Mouse (Mus musculus): Measurements from ENCODE around the gene Gm4353. TPM values are rescaled to one million over a fixed set of nuclear protein-coding genes. Genes with fewer than 3 reads are reported as not detected.
"Not testable (repeated sequence)": the region's sequence is repeated elsewhere in the genome, so short reads cannot be mapped to it uniquely, and the experiment has no call there.

The Gm4353 gene
- total RNA-seq (2014; rRNA removed; ENCODE audit: low replicate concordance) (0.12 and 0.19 TPM in 2 replicates), polyA plus RNA-seq (2015; fragmentation: Nextera tagmentation; extraction: Ambion mirVana) (0.16 and 0.25 TPM in 2 replicates)

- not testable (repeated sequence) for H3K4me3 ChIP-seq (ENCODE audit: low read depth, low read length); ATAC-seq (ENCODE audit: insufficient read depth, low read depth); H3K9ac ChIP-seq (replicated peaks; ENCODE audit: low read depth, low read length); H3K4me1 ChIP-seq (ENCODE audit: control insufficient read depth, insufficient read depth); H3K4me2 ChIP-seq (ENCODE audit: low read depth, low read length); H3K9me3 ChIP-seq (replicated peaks; ENCODE audit: control insufficient read depth, low read length); H3K27ac ChIP-seq (ENCODE audit: low read depth); DNase-seq (ENCODE audit: low spot score); H3K36me3 ChIP-seq (replicated peaks; ENCODE audit: control insufficient read depth, insufficient read depth, low read length); H3K27me3 ChIP-seq (ENCODE audit: control insufficient read depth, insufficient read depth, low read length)
- 92% methylated on average over 11 of the region's 11 CpGs for WGBS
Observed at GRCm38 (mm10) chr7:116084366-116084765, at the start of gene Gm4353. Gene Gm4353 (minus strand): TSS chr7:116084635.

GRCm38 (mm10) chr7:116132078-116132477 is 47.6 kb upstream of the Gm4353 start:
- peak; percentile 37 for ATAC-seq (ENCODE audit: insufficient read depth, low read depth)
- H3K36me3 ChIP-seq (replicated peaks; ENCODE audit: control insufficient read depth, insufficient read depth, low read length): peaks cover 33% of the 10 kb centered on the region
- 4% methylated on average over 5 of the region's 5 CpGs for WGBS

GRCm38 (mm10) chr7:116131390-116131789 is 47.0 kb upstream of the Gm4353 start:
- TF ChIP-seq CTCF (IDR thresholded peaks at IDR 0.05; ENCODE audit: low read depth) (peak; percentile 18; the same call in 1 of the 2 replicates), EP300 (IDR thresholded peaks at IDR 0.05; ENCODE audit: low read depth) (no peak)
- Histone ChIP-seq H3K36me3 (replicated peaks; ENCODE audit: control insufficient read depth, insufficient read depth, low read length) (peaks cover 35% of the 10 kb centered on the region), H3K4me2 (ENCODE audit: low read depth, low read length) (no peak overlapping the region), H3K27me3 (ENCODE audit: control insufficient read depth, insufficient read depth, low read length) (no peaks in the 10 kb centered on the region), H3K9me3 (replicated peaks; ENCODE audit: control insufficient read depth, low read length) (no peaks in the 10 kb centered on the region), H3K27ac (ENCODE audit: low read depth) (no peak overlapping the region), H3K4me3 (ENCODE audit: low read depth, low read length) (no peak overlapping the region), H3K9ac (replicated peaks; ENCODE audit: low read depth, low read length) (no peak overlapping the region), H3K4me1 (ENCODE audit: control insufficient read depth, insufficient read depth) (0 out of 2 replicates have a peak, but pooled peaks cover 7% of the 10 kb centered on the region)
- ATAC-seq (ENCODE audit: insufficient read depth, low read depth): no peak
- DNase-seq (ENCODE audit: low spot score): no peak
- WGBS: 23% methylated on average over 4 of the region's 4 CpGs

More at GRCm38 (mm10) chr7:116132078-116132477, 47.6 kb upstream of the Gm4353 start:
- TF ChIP-seq EP300 (IDR thresholded peaks at IDR 0.05; ENCODE audit: low read depth): no peak
- peak; percentile 86 for TF ChIP-seq CTCF (IDR thresholded peaks at IDR 0.05; ENCODE audit: low read depth)
- peak; percentile 84 for DNase-seq (ENCODE audit: low spot score)
- no peak overlapping the region for H3K4me2 ChIP-seq (ENCODE audit: low read depth, low read length)
- H3K9ac ChIP-seq (replicated peaks; ENCODE audit: low read depth, low read length): no peak overlapping the region
- peak overlapping the region; percentile 40 for H3K27ac ChIP-seq (ENCODE audit: low read depth)
- H3K9me3 ChIP-seq (replicated peaks; ENCODE audit: control insufficient read depth, low read length): no peaks in the 10 kb centered on the region
- no peaks in the 10 kb centered on the region for H3K27me3 ChIP-seq (ENCODE audit: control insufficient read depth, insufficient read depth, low read length)
- H3K4me1 ChIP-seq (ENCODE audit: control insufficient read depth, insufficient read depth): 0 out of 2 replicates have a peak, but pooled peaks cover 7% of the 10 kb centered on the region
- no peak overlapping the region for H3K4me3 ChIP-seq (ENCODE audit: low read depth, low read length)

DNA sequence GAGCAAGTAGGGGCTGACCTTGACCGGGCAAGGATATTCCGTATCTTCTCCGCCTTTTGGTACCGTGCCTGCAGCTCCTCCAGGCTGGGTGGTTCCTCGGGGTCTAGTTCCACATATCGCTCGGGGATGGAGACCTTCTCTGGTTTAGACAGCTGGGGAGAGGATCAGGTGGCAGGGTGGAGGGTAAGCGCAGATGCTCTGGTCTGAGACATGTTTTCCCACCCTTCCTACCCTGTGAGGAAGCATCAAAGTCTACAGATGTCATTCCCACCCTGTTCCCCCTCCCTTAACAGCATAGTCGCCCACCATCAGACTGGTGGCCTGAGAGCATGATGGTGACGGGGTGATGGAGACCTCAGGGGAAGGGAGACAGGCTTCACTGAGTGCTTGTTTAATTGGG is 44.9 kb upstream of the Gm4353 start:
- WGBS: 83% methylated on average over 10 of the region's 10 CpGs
- TF ChIP-seq EP300 (IDR thresholded peaks at IDR 0.05; ENCODE audit: low read depth): no peak
- no peak for TF ChIP-seq CTCF (IDR thresholded peaks at IDR 0.05; ENCODE audit: low read depth)
- Histone ChIP-seq H3K4me2 (ENCODE audit: low read depth, low read length) (no peak overlapping the region), H3K9ac (replicated peaks; ENCODE audit: low read depth, low read length) (no peak overlapping the region), H3K9me3 (replicated peaks; ENCODE audit: control insufficient read depth, low read length) (no peaks in the 10 kb centered on the region), H3K4me1 (ENCODE audit: control insufficient read depth, insufficient read depth) (0 out of 2 replicates have a peak, but pooled peaks cover 7% of the 10 kb centered on the region), H3K36me3 (replicated peaks; ENCODE audit: control insufficient read depth, insufficient read depth, low read length) (peaks cover 23% of the 10 kb centered on the region; the same call in 1 of the 2 replicates), H3K27me3 (ENCODE audit: control insufficient read depth, insufficient read depth, low read length) (no peaks in the 10 kb centered on the region), H3K4me3 (ENCODE audit: low read depth, low read length) (no peak overlapping the region), H3K27ac (ENCODE audit: low read depth) (no peak overlapping the region)
- ATAC-seq (ENCODE audit: insufficient read depth, low read depth): no peak
- no peak for DNase-seq (ENCODE audit: low spot score)

DNA sequence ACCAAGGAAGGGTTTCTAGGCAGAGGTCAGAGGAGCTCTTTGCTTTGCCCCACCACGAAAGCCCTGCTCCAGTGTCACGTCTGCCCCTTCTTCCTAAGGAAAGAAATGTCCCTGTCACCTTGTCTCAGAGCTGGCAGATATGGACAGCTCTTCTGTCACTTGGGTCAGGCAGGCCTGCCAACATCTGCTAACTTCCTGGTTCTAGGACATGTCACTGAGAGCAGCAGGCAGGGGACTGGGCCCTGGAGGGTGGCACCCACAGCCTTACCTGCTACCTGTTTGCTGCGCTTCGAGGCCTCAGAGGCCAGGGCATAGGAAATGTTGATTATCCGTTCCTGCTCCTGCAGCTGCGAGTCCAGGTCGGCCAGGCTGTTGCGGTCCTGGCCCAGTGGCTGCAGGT is 43.9 kb upstream of the Gm4353 start:
- 0 out of 2 replicates have a peak, but pooled peaks cover 7% of the 10 kb centered on the region for H3K4me1 ChIP-seq (ENCODE audit: control insufficient read depth, insufficient read depth)
- no peaks in the 10 kb centered on the region for H3K9me3 ChIP-seq (replicated peaks; ENCODE audit: control insufficient read depth, low read length)
- H3K9ac ChIP-seq (replicated peaks; ENCODE audit: low read depth, low read length): no peak overlapping the region
- H3K36me3 ChIP-seq (replicated peaks; ENCODE audit: control insufficient read depth, insufficient read depth, low read length): peaks cover 29% of the 10 kb centered on the region; the same call in 1 of the 2 replicates
- H3K4me2 ChIP-seq (ENCODE audit: low read depth, low read length): no peak overlapping the region
- TF ChIP-seq CTCF (IDR thresholded peaks at IDR 0.05; ENCODE audit: low read depth): no peak
- TF ChIP-seq EP300 (IDR thresholded peaks at IDR 0.05; ENCODE audit: low read depth): no peak
- no peaks in the 10 kb centered on the region for H3K27me3 ChIP-seq (ENCODE audit: control insufficient read depth, insufficient read depth, low read length)
- H3K27ac ChIP-seq (ENCODE audit: low read depth): no peak overlapping the region
- no peak for DNase-seq (ENCODE audit: low spot score)
- ATAC-seq (ENCODE audit: insufficient read depth, low read depth): no peak
- no peak overlapping the region for H3K4me3 ChIP-seq (ENCODE audit: low read depth, low read length)
- WGBS: 76% methylated on average over 8 of the region's 8 CpGs

DNA sequence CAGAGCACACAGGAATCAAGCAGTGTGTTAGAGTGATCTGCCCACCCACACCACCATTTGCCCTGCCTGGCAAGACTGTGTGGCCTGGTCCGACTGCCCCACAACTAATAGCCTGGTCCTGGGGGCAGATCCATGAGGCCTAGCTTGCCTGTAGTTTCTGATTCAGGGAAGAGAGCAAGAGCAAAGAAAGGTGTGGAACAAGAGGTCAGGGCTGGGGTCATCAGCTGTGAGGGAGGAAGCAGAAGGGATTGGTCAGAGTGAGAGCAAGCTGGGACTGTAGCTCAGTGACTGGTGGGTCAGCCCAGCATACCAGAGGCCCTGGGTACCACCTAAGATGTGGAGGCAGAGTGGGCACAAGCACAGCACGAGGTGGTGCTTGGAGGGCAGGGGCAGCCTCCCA is 42.6 kb upstream of the Gm4353 start:
- 78% methylated on average over 2 of the region's 2 CpGs for WGBS
- TF ChIP-seq EP300 (IDR thresholded peaks at IDR 0.05; ENCODE audit: low read depth) (no peak), CTCF (IDR thresholded peaks at IDR 0.05; ENCODE audit: low read depth) (no peak)
- Histone ChIP-seq H3K4me3 (ENCODE audit: low read depth, low read length) (no peak overlapping the region), H3K4me1 (ENCODE audit: control insufficient read depth, insufficient read depth) (0 out of 2 replicates have a peak, but pooled peaks cover 7% of the 10 kb centered on the region), H3K9me3 (replicated peaks; ENCODE audit: control insufficient read depth, low read length) (no peaks in the 10 kb centered on the region), H3K27me3 (ENCODE audit: control insufficient read depth, insufficient read depth, low read length) (no peaks in the 10 kb centered on the region), H3K27ac (ENCODE audit: low read depth) (no peak overlapping the region), H3K9ac (replicated peaks; ENCODE audit: low read depth, low read length) (no peak overlapping the region), H3K36me3 (replicated peaks; ENCODE audit: control insufficient read depth, insufficient read depth, low read length) (peaks cover 29% of the 10 kb centered on the region; the same call in 1 of the 2 replicates), H3K4me2 (ENCODE audit: low read depth, low read length) (no peak overlapping the region)
- no peak for DNase-seq (ENCODE audit: low spot score)
- ATAC-seq (ENCODE audit: insufficient read depth, low read depth): no peak

Measured in heart, postnatal 0 days (tissue).